Comparison of ENCODE assay signal across 7 mouse cellular contexts in the genomic region with DNA sequence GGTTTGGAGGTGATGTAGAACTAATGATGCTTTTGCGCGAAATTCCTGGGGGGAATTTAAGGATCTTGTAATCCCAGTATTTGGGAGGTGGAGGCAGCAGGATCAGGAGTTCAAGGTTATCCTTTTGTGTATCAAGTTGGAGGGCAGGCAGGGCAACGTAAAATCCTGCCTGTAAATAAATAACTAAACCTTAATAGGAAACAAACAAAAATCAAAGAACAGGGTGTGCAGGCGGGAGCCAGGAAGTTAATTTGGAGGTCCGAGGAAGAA. TPM values are rescaled to one million over a fixed set of nuclear protein-coding genes. Genes with fewer than 3 reads are reported as not detected.
DNase-seq lines count a peak whose midpoint lies in the region; ATAC-seq lines count a peak whose summit lies in the region.

No protein-coding gene starts in this region.

- H3K9me3 ChIP-seq in lung, embryonic 16.5 days (ENCODE audit: control insufficient read depth, low read length) = no peaks in the 10 kb centered on the region
- H3K9me3 ChIP-seq in forebrain, embryonic 10.5 days = no peaks in the 10 kb centered on the region
- no peaks in the 10 kb centered on the region for H3K9me3 ChIP-seq in limb, embryonic 10.5 days (replicated peaks)
- no peaks in the 10 kb centered on the region for H3K9me3 ChIP-seq in neural tube, embryonic 15.5 days (replicated peaks)

- peak overlapping the region; percentile 70 for H3K4me2 ChIP-seq in lung, embryonic 16.5 days (ENCODE audit: low read depth, low read length)
- H3K4me2 ChIP-seq in neural tube, embryonic 15.5 days = peak overlapping the region; percentile 72

- H3K4me3 ChIP-seq in lung, embryonic 16.5 days (ENCODE audit: low read length) = peak overlapping the region; percentile 69
- peak overlapping the region; percentile 75 for H3K4me3 ChIP-seq in forebrain, embryonic 10.5 days
- H3K4me3 ChIP-seq in limb, embryonic 10.5 days = peak overlapping the region; percentile 75
- peak overlapping the region; percentile 81 for H3K4me3 ChIP-seq in neural tube, embryonic 15.5 days (replicated peaks)

- no peak for DNase-seq in lung, postnatal 36 days
- no peak for DNase-seq in forebrain, embryonic 10.5 days (ENCODE audit: extremely low spot score, low spot score)
- no peak for DNase-seq in limb, embryonic 10.5 days (ENCODE audit: low spot score)
- DNase-seq in gastrocnemius, adult 18-20 months (ENCODE audit: low spot score) = no peak
- no peak for DNase-seq in spleen, postnatal 36 days (ENCODE audit: low spot score in 2 of 2)

- H3K9ac ChIP-seq in lung, embryonic 16.5 days (ENCODE audit: low read length) = peak overlapping the region; percentile 70
- peak overlapping the region; percentile 62 for H3K9ac ChIP-seq in neural tube, embryonic 15.5 days (replicated peaks)

- 0 out of 2 replicates have a peak overlapping the region, but pooled peaks have one; percentile 12 for H3K27ac ChIP-seq in lung, embryonic 16.5 days (ENCODE audit: low read length)
- peak overlapping the region; percentile 81 for H3K27ac ChIP-seq in forebrain, embryonic 10.5 days
- H3K27ac ChIP-seq in limb, embryonic 10.5 days = peak overlapping the region; percentile 79
- peak overlapping the region; percentile 78 for H3K27ac ChIP-seq in neural tube, embryonic 15.5 days (replicated peaks)

- H3K4me1 ChIP-seq in lung, embryonic 16.5 days (replicated peaks; ENCODE audit: control insufficient read depth, insufficient read depth, low read length) = no peaks in the 10 kb centered on the region; the same call in 1 of the 2 replicates
- H3K4me1 ChIP-seq in forebrain, embryonic 10.5 days = peaks cover 14% of the 10 kb centered on the region
- peaks cover 6% of the 10 kb centered on the region for H3K4me1 ChIP-seq in limb, embryonic 10.5 days
- H3K4me1 ChIP-seq in neural tube, embryonic 15.5 days = peaks cover 12% of the 10 kb centered on the region

- 13% methylated on average over 5 of the region's 5 CpGs for WGBS in lung, embryonic 16.5 days
- WGBS in forebrain, embryonic 10.5 days = 22% methylated on average over 5 of the region's 5 CpGs
- 21% methylated on average over 5 of the region's 5 CpGs for WGBS in limb, embryonic 10.5 days
- WGBS in neural tube, embryonic 15.5 days = 21% methylated on average over 5 of the region's 5 CpGs

- H3K36me3 ChIP-seq in lung, embryonic 16.5 days (ENCODE audit: control insufficient read depth, insufficient read depth, low read length) = no peaks in the 10 kb centered on the region
- H3K36me3 ChIP-seq in forebrain, embryonic 10.5 days (replicated peaks) = peaks cover 16% of the 10 kb centered on the region
- peaks cover 38% of the 10 kb centered on the region for H3K36me3 ChIP-seq in limb, embryonic 10.5 days
- peaks cover 40% of the 10 kb centered on the region for H3K36me3 ChIP-seq in neural tube, embryonic 15.5 days

- no peak for ATAC-seq in lung, embryonic 16.5 days (ENCODE audit: low read depth)
- no peak for ATAC-seq in neural tube, embryonic 15.5 days (ENCODE audit: low FRiP score)

- no peaks in the 10 kb centered on the region for H3K27me3 ChIP-seq in lung, embryonic 16.5 days (ENCODE audit: control insufficient read depth, insufficient read depth, low read depth, low read length)
- no peaks in the 10 kb centered on the region for H3K27me3 ChIP-seq in forebrain, embryonic 10.5 days (ENCODE audit: poor library complexity, severe bottlenecking)
- no peaks in the 10 kb centered on the region for H3K27me3 ChIP-seq in limb, embryonic 10.5 days (ENCODE audit: low read depth, poor library complexity, severe bottlenecking)
- no peaks in the 10 kb centered on the region for H3K27me3 ChIP-seq in neural tube, embryonic 15.5 days (replicated peaks)

RNA-seq across cellular contexts. Expression of gene Dmac2, which starts 0.4 kb away (rescaled TPM):
- polyA plus RNA-seq in lung, embryonic 16.5 days (2015; fragmentation: Nextera tagmentation; extraction: Ambion mirVana) = 34.5 TPM in 2 replicates
- polyA plus RNA-seq in forebrain, embryonic 10.5 days (2016; fragmentation: Nextera tagmentation; extraction: Ambion mirVana) = 26.9 and 27.0 TPM in 2 replicates
- 34.1 and 35.2 TPM in 2 replicates for polyA plus RNA-seq in limb, embryonic 10.5 days (2016; fragmentation: Nextera tagmentation; extraction: Ambion mirVana)
- polyA plus RNA-seq in neural tube, embryonic 15.5 days (2015; fragmentation: Nextera tagmentation; extraction: Ambion mirVana) = 48.2 and 49.5 TPM in 2 replicates
- 10 to 100 TPM; 38.7 to 43.2 TPM for total RNA-seq in gastrocnemius, adult 18-20 months (2021)

RNA-seq across cellular contexts. Expression of gene Erich4, which starts 4.0 kb away (rescaled TPM):
- polyA plus RNA-seq in lung, embryonic 16.5 days (2015; fragmentation: Nextera tagmentation; extraction: Ambion mirVana) = 0.23 TPM in 1 of 2 replicates, not detected in the other
- not detected in 2 replicates for polyA plus RNA-seq in forebrain, embryonic 10.5 days (2016; fragmentation: Nextera tagmentation; extraction: Ambion mirVana)
- polyA plus RNA-seq in limb, embryonic 10.5 days (2016; fragmentation: Nextera tagmentation; extraction: Ambion mirVana) = not detected in 2 replicates
- 0.20 TPM in 1 of 2 replicates, not detected in the other for polyA plus RNA-seq in neural tube, embryonic 15.5 days (2015; fragmentation: Nextera tagmentation; extraction: Ambion mirVana)
- not detected for total RNA-seq in gastrocnemius, adult 18-20 months (2021)

RNA-seq across cellular contexts. Expression of gene B3gnt8, which starts 6.8 kb away (rescaled TPM):
- 10.5 and 11.1 TPM in 2 replicates for polyA plus RNA-seq in lung, embryonic 16.5 days (2015; fragmentation: Nextera tagmentation; extraction: Ambion mirVana)
- polyA plus RNA-seq in forebrain, embryonic 10.5 days (2016; fragmentation: Nextera tagmentation; extraction: Ambion mirVana) = 0.79 and 1.1 TPM in 2 replicates
- 1.4 and 1.9 TPM in 2 replicates for polyA plus RNA-seq in limb, embryonic 10.5 days (2016; fragmentation: Nextera tagmentation; extraction: Ambion mirVana)
- 1.8 and 5.3 TPM in 2 replicates for polyA plus RNA-seq in neural tube, embryonic 15.5 days (2015; fragmentation: Nextera tagmentation; extraction: Ambion mirVana)
- total RNA-seq in gastrocnemius, adult 18-20 months (2021) = 1 to 10 TPM; 1.1 to 1.3 TPM

RNA-seq across cellular contexts. Expression of gene Bckdha, which starts 39.1 kb away (rescaled TPM):
- 64.6 and 67.6 TPM in 2 replicates for polyA plus RNA-seq in lung, embryonic 16.5 days (2015; fragmentation: Nextera tagmentation; extraction: Ambion mirVana)
- 42.5 and 44.0 TPM in 2 replicates for polyA plus RNA-seq in forebrain, embryonic 10.5 days (2016; fragmentation: Nextera tagmentation; extraction: Ambion mirVana)
- 63.0 and 66.4 TPM in 2 replicates for polyA plus RNA-seq in limb, embryonic 10.5 days (2016; fragmentation: Nextera tagmentation; extraction: Ambion mirVana)
- polyA plus RNA-seq in neural tube, embryonic 15.5 days (2015; fragmentation: Nextera tagmentation; extraction: Ambion mirVana) = 39.6 and 49.5 TPM in 2 replicates
- 100 to 1,000 TPM; 134 to 137 TPM for total RNA-seq in gastrocnemius, adult 18-20 months (2021)

RNA-seq across cellular contexts. Expression of gene Exosc5, which starts 39.3 kb away (rescaled TPM):
- 70.6 and 71.2 TPM in 2 replicates for polyA plus RNA-seq in lung, embryonic 16.5 days (2015; fragmentation: Nextera tagmentation; extraction: Ambion mirVana)
- polyA plus RNA-seq in forebrain, embryonic 10.5 days (2016; fragmentation: Nextera tagmentation; extraction: Ambion mirVana) = 81.0 and 82.1 TPM in 2 replicates
- 88.3 and 109 TPM in 2 replicates for polyA plus RNA-seq in limb, embryonic 10.5 days (2016; fragmentation: Nextera tagmentation; extraction: Ambion mirVana)
- 36.8 and 55.4 TPM in 2 replicates for polyA plus RNA-seq in neural tube, embryonic 15.5 days (2015; fragmentation: Nextera tagmentation; extraction: Ambion mirVana)
- total RNA-seq in gastrocnemius, adult 18-20 months (2021) = 10 to 100 TPM; 19.9 to 21.3 TPM

Comparison
In these comparisons a context has a peak if more than half of its experiments do, and no peak if none do; other contexts are left out.
1. H3K27ac ChIP-seq: peak in every context shown above with its lines; median percentile 81 in forebrain, embryonic 10.5 days; 79 in limb, embryonic 10.5 days; 78 in neural tube, embryonic 15.5 days; 12 in lung, embryonic 16.5 days.